Mouse (Mus musculus) bone marrow, adult 2 months (tissue): ENCODE data around the gene Cldn18.

Experiments
- CTCF ChIP-seq: fragments of 200-500 bp; IDR thresholded peaks from 2 replicates; pipeline ENCODE4 v1.5.1; 2011; ENCODE audit warnings: low read length, control low read depth; ENCODE audit not compliant: control insufficient read depth, insufficient read depth
- POLR2A ChIP-seq: fragments of 200-500 bp; IDR thresholded peaks from 2 replicates; pipeline ENCODE4 v1.6.1; 2011; ENCODE audit warnings: low read depth, mild to moderate bottlenecking, control low read depth, low read length, borderline replicate concordance; ENCODE audit not compliant: control insufficient read depth

DNA sequence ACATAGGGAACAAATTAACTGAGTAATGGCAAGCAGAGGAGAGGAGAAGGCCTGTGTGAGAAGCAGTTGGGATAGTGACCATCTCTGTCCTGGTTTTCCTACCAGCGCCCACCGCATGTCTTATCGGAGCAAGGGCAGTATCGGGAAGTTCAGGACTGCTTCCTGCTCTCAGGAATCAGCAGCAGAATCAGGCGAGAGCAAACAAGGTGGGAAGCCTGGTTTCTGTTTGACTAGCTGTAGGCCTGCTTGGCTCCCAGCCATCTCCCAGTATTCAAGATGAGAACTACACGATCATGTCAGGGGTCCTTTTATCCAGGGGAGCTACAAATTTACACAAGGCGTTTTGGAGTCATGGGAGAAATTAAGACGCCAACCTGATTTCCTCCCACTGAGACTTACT lies 8.2 kb upstream of the Cldn18 start:
- TF ChIP-seq CTCF (no peak), POLR2A (no peak)
